Mouse (Mus musculus) midbrain, postnatal 0 days (tissue): ENCODE measurements at regions not wholly inside any gene's neighbourhood (a gene's known extent, or its start where the extent isn't known, plus 50 kb on each side); places are given as distances from the start of the nearest gene placed in this dataset.

Experiments
- ATAC-seq: fragments of 200-750 bp; cut with Nextera tagmentation; 2 replicates; pipeline ENCODE4 v1.8.0; 2017; ENCODE audit warnings: moderate number of reproducible peaks, mild to moderate bottlenecking, moderate TSS enrichment, moderate library complexity; ENCODE audit not compliant: low FRiP score
- DNase-seq: peaks from one replicate; pipeline ENCODE4 v3.0.0-alpha.2; 2015; ENCODE audit warnings: low spot score
- H3K27ac ChIP-seq: fragments of 300-500 bp; sonication (generic); 2 replicates; pipeline ENCODE4 v1.5.1; 2014; ENCODE audit warnings: low read depth, mild to moderate bottlenecking, low read length, mixed read lengths
- H3K27me3 ChIP-seq: fragments of 300-500 bp; sonication (generic); 2 replicates; pipeline ENCODE4 v1.6.1; 2014; ENCODE audit warnings: low read length, control low read depth, mixed read lengths; ENCODE audit not compliant: insufficient read depth
- H3K36me3 ChIP-seq: fragments of 300-500 bp; sonication (generic); 2 replicates; pipeline ENCODE4 v1.6.1; 2014; ENCODE audit warnings: low read length, control low read depth, mixed read lengths; ENCODE audit not compliant: insufficient read depth
- H3K4me1 ChIP-seq: fragments of 300-500 bp; sonication (generic); 2 replicates; pipeline ENCODE4 v1.6.1; 2014; ENCODE audit warnings: mild to moderate bottlenecking, control low read depth, antibody characterized with exemption, low read length, mixed read lengths; ENCODE audit not compliant: insufficient read depth
- H3K4me2 ChIP-seq: fragments of 300-500 bp; sonication (generic); 2 replicates; pipeline ENCODE4 v1.6.1; 2014; ENCODE audit warnings: low read depth, mild to moderate bottlenecking, low read length, mixed read lengths; ENCODE audit not compliant: poor library complexity, severe bottlenecking
- H3K4me3 ChIP-seq: fragments of 300-500 bp; sonication (generic); 2 replicates; pipeline ENCODE4 v1.5.1; 2014; ENCODE audit warnings: low read depth, mild to moderate bottlenecking, low read length, moderate library complexity
- H3K9ac ChIP-seq: fragments of 300-500 bp; sonication (generic); replicated peaks from 2 replicates; pipeline ENCODE4 v1.6.1; 2014; ENCODE audit warnings: mild to moderate bottlenecking, low read length, moderate library complexity, mixed read lengths; ENCODE audit not compliant: poor library complexity, severe bottlenecking
- H3K9me3 ChIP-seq: fragments of 300-500 bp; sonication (generic); 2 replicates; pipeline ENCODE4 v1.6.1; 2016; ENCODE audit warnings: low read length, control low read depth
- CTCF ChIP-seq: IDR thresholded peaks from 2 replicates; pipeline ENCODE4 v1.5.1; 2016; ENCODE audit warnings: antibody characterized with exemption, mild to moderate bottlenecking
- WGBS: fragments of 180-500 bp; shearing (Covaris S2); extraction: QIAGEN DNeasy Blood & Tissue Kit; methylation state at CpG from one replicate; pipeline ENCODE4 v1.1.7; 2014; 5-methylcytosine and 5-hydroxymethylcytosine counted together

DNA sequence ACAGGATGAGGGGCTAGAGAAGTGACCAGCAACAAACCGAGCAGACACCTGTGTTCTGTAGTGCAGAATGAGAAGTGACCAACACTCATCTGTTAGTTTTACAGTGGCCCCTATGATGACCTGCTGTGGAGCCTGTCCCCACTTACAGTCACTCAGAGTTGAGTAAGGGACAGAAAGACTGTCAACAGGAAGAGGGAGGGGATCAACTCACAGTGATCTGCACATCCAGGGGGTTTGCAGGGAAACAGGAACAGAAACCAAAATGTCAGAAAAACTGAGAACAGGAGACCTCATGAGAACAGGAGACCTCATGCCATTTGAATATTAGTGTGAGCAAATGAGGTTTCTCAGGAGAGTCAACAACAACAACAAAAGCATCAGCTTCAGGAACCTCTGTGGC lies 53.8 kb upstream of the Tab2 start:
- H3K4me3 ChIP-seq = no peak overlapping the region
- H3K4me1 ChIP-seq = no peaks in the 10 kb centered on the region
- no peaks in the 10 kb centered on the region for H3K27me3 ChIP-seq
- H3K36me3 ChIP-seq = no peaks in the 10 kb centered on the region
- no peaks in the 10 kb centered on the region for H3K9me3 ChIP-seq
- no peak overlapping the region for H3K4me2 ChIP-seq
- no peak for TF ChIP-seq CTCF
- 97% methylated on average over 1 of the region's 1 CpGs for WGBS
- no peak overlapping the region for H3K27ac ChIP-seq
- no peak overlapping the region for H3K9ac ChIP-seq
- DNase-seq = no peak
- ATAC-seq = no peak

DNA sequence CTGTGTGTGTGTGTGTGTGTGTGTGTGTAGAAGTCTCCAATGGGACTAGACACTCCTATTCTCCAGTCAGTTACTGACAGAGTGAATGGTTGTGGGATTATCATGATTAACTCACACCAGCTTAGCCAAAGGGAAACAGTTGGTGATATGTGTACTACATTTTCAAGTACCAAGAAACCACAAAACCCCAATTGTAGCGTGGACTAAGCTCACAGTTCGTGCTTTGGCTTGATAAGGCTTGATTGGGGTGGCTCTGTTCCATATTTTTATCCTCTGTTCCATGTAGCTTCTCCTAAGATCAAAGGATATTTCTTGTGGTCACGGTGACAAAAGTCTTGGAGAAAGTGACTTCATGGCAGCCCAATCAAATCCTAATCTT lies 51.9 kb upstream of the Tab2 start:
- Histone ChIP-seq H3K9ac (no peak overlapping the region), H3K4me2 (no peak overlapping the region), H3K27me3 (no peaks in the 10 kb centered on the region), H3K9me3 (no peaks in the 10 kb centered on the region), H3K4me3 (no peak overlapping the region), H3K27ac (no peak overlapping the region), H3K4me1 (no peaks in the 10 kb centered on the region), H3K36me3 (no peaks in the 10 kb centered on the region)
- WGBS = 46% methylated on average over 3 of the region's 3 CpGs
- DNase-seq (no peak), ATAC-seq (no peak)
- TF ChIP-seq CTCF = no peak

DNA sequence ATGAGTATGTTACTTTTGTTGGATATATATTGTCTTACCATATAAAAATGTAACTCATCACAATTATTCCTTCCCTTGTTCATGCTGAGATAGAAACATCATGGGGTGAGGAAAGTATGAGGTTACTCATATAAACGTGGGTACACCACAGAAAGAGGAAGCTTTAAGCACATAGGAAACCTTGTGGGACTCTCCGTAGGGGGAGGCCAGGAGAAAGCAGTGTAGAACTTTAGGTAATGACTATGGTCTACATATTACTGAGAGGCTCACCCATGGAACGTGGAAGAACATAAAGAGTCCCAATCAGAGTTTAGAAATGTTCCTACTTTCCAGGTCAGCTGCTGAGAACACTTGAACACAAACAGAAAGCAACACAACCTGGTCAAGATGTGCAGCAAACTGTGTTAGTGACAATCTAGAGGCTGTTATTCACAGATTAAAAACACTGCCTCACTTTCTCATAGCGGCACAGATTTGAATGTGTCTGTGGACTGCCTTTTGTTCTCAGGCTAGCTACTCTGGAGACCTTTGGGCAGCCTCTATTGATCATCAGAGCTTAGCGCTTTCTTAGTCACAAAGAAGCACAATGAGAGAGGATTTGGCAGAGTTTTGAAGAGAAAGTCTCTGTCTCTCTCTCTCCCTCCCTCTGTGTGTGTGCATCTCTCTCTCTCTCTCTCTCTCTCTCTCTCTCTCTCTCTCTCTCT lies 51.4 kb upstream of the Tab2 start:
- no peak for ATAC-seq
- no peak for DNase-seq
- Histone ChIP-seq H3K4me1 (no peaks in the 10 kb centered on the region), H3K36me3 (no peaks in the 10 kb centered on the region), H3K27ac (no peak overlapping the region), H3K4me2 (no peak overlapping the region), H3K27me3 (no peaks in the 10 kb centered on the region), H3K9me3 (no peaks in the 10 kb centered on the region), H3K4me3 (no peak overlapping the region), H3K9ac (no peak overlapping the region)
- TF ChIP-seq CTCF = no peak
- 34% methylated on average over 5 of the region's 5 CpGs for WGBS
